Mouse (Mus musculus) erythroid progenitor cell, adult 5-6 weeks (primary cell): ENCODE data around the gene Myl9. TPM values are rescaled to one million over a fixed set of nuclear protein-coding genes. Genes with fewer than 3 reads are reported as not detected.

Experiments
- ATAC-seq: replicated peaks from 2 replicates; pipeline ENCODE4 v1.8.0; 2016; ENCODE audit warnings: moderate number of reproducible peaks, mild to moderate bottlenecking, moderate TSS enrichment, inconsistent platforms; ENCODE audit not compliant: poor library complexity, low FRiP score, severe bottlenecking
- total RNA-seq, 2 experiments: library from RNA; stranded (forward) in 1 of 2; stranded (reverse) in 1 of 2; fragments of 150-400 nt in 1 of 2; fragments of 186-747, 209-891 nt in 1 of 2; gene quantifications; 2 replicates each; pipeline versions ENCODE4 v1.2.3 to v1.2.4; 2015 to 2017; ENCODE audit warnings: low replicate concordance in 2 of 2

Gene Myl9
- total RNA-seq (2015; ENCODE audit: low replicate concordance) = 5.0 and 7.2 TPM in 2 replicates
- total RNA-seq (2017; ENCODE audit: low replicate concordance) = 0.45 and 10.7 TPM in 2 replicates

DNA sequence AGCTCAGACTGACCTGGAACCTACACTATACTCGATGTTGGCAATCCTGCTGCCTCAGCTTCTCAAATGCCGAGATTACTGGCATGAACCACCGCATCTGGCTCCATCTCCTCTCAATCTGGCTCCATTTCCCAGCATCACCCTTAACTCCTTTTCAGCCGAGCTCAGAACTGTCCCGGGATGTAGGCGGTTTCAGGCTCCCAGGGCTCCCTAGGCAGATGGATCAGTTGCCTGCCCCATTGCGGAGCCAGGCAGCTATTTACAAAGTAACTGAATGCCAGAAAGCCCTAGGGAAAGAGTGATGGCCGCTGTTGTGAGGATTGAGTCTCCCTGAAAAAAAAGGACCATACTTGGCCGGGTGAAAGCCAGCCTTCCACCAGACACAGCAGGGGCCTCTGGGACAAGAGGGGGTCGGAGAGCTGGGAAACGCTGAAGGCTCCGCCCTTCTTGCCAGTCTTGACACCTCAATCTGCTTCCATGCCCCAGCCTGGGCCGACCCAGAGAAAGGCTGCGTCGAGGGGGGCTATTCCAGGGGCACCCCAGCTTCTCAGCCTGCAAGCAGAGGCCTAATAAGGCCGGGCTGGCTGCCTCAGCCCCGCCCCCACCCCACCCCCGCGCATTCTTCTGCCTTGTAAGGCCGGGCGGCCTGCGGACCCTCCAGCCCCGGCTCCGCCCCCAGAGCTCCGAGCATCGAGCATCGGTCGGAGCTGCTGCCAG lies at the start of gene Myl9:
Gene Myl9, plus strand, starts transcription at position 683 of the 717 bp plus-strand sequence.
- no peak for ATAC-seq

DNA sequence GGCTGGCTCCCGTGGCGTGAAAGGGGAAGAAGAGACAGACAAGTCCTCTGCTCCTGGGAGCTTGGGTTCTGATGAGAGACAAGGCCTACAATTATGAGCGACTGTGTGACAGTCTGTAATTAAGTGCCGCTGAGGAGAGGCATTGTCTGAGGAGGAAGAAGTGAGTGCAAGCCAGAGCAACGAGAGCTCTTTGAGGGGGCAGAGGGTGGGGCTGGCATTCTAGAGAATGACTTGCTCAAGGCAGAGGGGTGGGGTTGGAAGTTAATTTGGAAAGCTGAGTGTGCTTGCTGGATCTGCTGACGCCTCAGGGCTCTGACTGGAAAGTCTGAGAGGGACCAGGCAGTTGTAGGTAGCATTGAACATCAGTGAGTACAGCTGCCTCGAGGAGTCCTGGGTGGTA lies 48.9 kb upstream of the Myl9 start:
- ATAC-seq = no peak

DNA sequence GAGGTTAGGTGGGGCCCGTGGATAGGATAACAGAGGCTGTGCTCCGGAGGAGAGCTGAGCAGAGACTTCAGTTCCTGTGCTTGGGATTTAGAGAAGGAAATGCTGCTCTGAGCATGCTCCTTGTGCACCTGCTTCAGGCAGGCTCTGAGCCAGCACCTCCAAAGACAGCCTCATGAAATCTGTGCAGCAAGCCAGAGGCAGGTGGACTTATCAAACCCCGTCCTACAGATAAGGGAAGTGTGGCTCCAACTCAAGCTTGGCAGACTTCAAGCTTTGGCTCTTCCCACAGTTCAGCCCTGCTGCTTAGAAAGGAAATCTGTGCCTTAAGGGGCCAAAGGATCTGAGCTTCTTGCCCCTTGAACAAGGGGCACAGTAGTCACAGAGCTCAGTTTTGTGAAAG lies 48.3 kb upstream of the Myl9 start:
- ATAC-seq = no peak

GRCm38 (mm10) chr2:156729537-156730469 lies 45.4 kb upstream of the Myl9 start:
- ATAC-seq = 0 out of 2 replicates have a peak, but pooled peaks have one; percentile 4

DNA sequence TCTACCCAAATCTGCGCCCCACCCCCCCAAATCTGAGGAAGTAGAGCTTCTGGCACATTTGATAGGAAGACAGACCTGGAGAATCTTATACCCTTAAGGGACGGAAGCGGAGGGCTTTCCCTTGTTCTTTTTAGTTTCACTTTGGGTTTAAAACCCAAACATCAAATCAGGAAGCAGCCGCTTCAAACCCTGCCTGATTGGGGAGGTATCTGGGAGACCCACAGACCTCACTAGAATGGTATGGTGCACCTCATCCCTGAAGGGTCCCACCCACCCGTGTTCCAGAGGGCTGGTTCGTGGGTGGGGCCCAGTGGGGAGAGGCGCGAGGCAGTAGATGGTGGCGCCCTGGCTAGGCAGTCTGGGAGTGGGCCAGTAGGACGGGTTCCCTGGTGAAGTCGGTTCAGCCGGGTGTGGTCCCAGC lies 44.7 kb upstream of the Myl9 start:
- peak; percentile 40 for ATAC-seq

DNA sequence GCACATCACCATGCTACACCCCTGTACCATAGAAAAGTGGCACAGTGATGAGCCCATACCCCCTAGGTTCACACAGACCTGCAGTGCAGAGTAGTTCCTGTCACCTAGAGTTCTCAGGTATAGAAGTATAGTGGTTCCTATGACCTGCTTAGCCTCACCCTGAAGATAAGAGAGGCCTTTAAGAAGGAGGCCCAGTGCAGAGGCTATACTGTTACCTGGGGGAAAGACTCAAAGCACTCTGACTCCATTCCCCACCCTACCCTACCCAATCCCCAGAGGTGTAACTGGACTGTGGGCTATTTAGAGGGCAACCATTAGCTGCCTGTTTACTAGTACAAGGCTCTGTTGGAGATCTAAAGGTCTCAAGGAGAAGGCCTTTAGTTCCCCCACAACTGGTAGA lies 43.6 kb upstream of the Myl9 start:
- ATAC-seq = no peak

DNA sequence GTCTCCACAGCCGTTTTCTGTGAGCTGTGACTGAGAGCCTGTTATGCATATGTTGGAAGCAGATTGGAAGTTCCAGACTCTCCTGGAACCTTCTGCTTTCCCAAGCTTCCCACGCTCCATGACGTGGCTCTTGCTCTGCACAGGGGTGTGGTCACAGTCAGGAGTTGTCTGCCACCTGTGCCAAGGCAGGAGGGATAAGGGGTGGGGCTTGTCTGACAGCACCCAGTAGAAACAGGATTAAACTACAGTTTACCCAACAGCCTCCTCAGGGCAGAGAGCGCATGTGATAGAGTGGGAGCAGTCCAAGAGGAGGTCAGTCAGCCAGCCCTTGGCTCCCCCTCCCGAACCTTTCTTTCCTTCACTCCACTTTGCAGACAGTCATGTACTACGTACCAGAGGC lies 43.1 kb upstream of the Myl9 start:
- ATAC-seq = 0 out of 2 replicates have a peak, but pooled peaks have one; percentile 28

- ATAC-seq = no peak
Observed at GRCm38 (mm10) chr2:156735761-156736335, 39.4 kb upstream of the Myl9 start.

- no peak for ATAC-seq
Observed at GRCm38 (mm10) chr2:156736846-156737245, 38.4 kb upstream of the Myl9 start.

DNA sequence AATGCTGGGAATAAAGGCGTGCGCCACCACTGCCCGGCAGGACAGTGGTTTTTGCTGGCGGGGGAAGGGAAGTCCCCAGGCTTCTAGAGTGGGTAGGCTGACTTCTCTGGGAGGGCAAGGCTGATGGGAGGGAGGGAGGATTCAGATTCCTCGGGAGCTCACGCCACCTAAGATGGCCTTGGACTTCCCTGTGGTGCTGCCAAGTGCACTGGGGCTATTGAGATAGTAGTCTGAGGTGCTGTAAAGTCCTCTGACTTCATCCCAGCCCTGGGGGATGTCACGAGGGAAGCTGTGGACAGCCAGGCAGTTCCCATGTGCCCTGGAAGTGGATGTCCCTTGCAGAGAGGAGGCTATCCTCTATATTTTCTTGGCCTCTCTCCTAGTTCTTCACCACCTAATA lies 37.2 kb upstream of the Myl9 start:
- no peak for ATAC-seq

DNA sequence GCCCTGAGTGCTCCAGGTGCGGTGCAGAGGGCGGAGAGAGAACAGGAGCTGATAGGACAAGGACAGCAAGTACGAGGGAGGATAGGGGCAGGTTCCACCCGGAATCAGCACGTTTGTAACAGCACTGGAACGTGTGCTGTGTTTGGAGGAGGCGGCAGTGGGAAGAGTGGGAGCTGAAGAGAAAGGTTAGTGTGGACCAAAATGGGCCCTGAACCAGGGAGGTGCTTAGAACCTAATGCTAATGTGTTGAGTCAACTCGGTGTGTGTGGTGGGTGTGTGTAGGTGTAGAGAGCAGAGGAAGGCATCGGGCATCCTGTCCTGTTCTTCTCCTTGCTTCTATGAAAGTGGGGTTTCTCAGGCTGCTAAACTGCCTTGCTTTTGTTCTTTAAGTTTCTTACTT lies 34.0 kb upstream of the Myl9 start:
- ATAC-seq = no peak

GRCm38 (mm10) chr2:156741998-156742397 lies 33.2 kb upstream of the Myl9 start:
- no peak for ATAC-seq

GRCm38 (mm10) chr2:156743248-156743647 lies 32.0 kb upstream of the Myl9 start:
- no peak for ATAC-seq

- ATAC-seq = no peak
Observed at GRCm38 (mm10) chr2:156744414-156744813, 30.8 kb upstream of the Myl9 start.

DNA sequence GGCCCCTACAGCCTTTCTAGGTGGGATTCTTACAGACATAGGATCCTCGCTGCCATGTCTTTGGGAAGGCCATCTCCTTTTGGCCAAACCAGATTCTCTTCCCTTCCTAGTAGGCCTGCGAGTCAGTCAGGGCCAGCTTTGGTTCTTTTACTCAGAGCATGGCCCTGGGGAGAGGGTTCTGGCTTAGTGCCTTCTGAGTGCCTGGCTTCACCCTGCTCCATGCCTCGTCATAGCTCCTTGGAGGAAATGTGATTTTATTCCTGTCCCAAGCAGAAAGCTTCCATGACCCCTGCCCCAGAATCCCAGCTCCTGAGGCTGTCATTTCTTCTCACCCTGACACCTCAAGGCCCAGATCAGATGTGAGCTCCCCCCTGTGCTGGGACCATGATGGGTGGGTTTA lies 27.9 kb upstream of the Myl9 start:
- no peak for ATAC-seq

- no peak for ATAC-seq
Observed at GRCm38 (mm10) chr2:156749687-156750086, 25.5 kb upstream of the Myl9 start.

GRCm38 (mm10) chr2:156756937-156757336 lies 18.3 kb upstream of the Myl9 start:
- no peak for ATAC-seq

DNA sequence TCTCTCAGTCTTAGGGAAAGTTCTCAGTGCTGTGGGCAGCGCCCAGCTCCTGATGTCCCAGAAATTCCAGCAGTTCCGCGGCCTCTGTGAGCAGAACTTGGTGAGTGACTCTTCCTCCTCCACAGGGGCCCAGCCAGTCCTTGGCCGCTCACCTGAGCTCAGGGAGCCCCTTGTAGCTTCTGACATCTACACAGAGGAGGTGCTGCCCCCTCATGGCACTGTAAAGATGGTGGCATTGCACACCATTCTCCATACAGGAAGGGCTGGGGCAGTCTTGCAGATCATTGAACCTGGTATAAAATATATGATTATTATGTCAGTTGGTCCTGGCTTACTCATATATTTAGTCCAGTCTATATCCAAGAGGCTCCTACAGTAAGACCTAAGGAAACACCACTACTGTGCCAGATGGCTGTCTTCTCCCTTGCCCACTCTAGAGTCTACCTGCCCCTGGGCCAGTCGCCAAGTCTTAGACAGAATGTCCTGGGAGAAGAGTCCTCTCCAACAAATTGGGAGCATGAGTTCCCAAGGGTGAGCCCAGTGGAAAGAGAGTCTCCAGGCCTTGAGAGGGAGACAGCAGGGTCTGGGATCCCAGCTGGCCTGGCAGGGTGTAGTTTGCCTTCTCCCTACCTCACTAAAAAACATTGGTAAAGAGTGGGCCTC lies 14.2 kb upstream of the Myl9 start:
- ATAC-seq = no peak

DNA sequence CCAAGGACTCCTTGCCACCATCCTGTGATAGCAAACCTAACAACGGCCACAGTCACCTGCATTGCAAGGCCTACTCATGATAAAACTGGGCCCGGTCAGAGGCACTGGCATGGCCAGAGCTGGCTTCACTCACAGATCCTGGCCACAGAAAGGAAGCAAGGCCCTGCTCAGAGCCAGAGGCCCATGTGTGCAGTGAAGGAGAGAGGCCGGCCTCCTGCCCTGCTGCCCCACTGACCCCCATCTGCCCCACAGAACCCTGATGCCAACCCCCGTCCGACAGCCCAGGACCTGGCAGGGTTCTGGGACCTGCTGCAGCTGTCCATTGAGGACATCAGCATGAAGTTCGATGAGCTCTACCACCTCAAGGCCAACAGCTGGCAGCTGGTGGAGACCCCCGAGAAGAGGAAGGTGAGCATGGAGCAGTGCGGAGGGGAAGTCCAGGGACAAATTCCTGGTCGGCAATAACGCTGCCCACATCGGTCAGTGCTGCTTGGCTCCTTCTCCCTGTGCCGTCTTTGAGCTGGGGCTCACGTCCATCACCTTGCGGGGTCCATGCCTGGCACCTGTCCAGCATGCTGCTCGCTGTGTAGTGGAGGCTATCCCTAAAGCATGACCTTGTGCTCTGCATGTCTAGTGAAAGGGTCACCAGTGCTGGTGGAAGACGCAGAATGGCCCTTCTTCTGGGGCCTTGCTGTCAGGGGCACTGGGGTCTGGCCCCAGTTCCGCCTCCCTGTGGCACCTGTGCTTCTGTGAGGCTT lies 13.5 kb upstream of the Myl9 start:
- ATAC-seq = no peak
